Mouse (Mus musculus) myocyte (in vitro differentiated cells): ENCODE results near the gene Tmem8b. TPM values are rescaled to one million over a fixed set of nuclear protein-coding genes. Genes with fewer than 3 reads are reported as not detected.

Experiments used
- H3K27me3 ChIP-seq: one replicate; pipeline ENCODE4 v1.6.1; 2011; ENCODE audit not compliant: control insufficient read depth, insufficient read depth, insufficient read length
- H3K36me3 ChIP-seq: one replicate; pipeline ENCODE4 v1.6.1; 2011; ENCODE audit not compliant: control insufficient read depth, insufficient read depth
- H3K4me2 ChIP-seq: one replicate; pipeline ENCODE4 v1.6.1; 2011; ENCODE audit warnings: low read depth, control low read depth
- H3K4me3 ChIP-seq: one replicate; pipeline ENCODE4 v1.5.1; 2011; ENCODE audit warnings: mild to moderate bottlenecking, control low read depth, moderate library complexity
- H3K79me2 ChIP-seq: one replicate; pipeline ENCODE4 v1.6.1; 2011; ENCODE audit not compliant: control insufficient read depth, insufficient read depth
- H3ac ChIP-seq: one replicate; pipeline ENCODE4 v1.6.1; 2011; ENCODE audit not compliant: control insufficient read depth, insufficient read length
- CEBPB ChIP-seq: IDR thresholded peaks from 2 replicates; pipeline ENCODE4 v1.6.1; 2011; ENCODE audit warnings: mild to moderate bottlenecking, moderate library complexity; ENCODE audit not compliant: poor library complexity, insufficient read depth, severe bottlenecking
- E2F4 ChIP-seq: IDR thresholded peaks from one replicate; pipeline ENCODE4 v1.6.1; 2011; ENCODE audit warnings: mild to moderate bottlenecking, control low read depth, moderate library complexity; ENCODE audit not compliant: insufficient read depth
- MAX ChIP-seq: IDR thresholded peaks from one replicate; pipeline ENCODE4 v1.6.1; 2011; ENCODE audit warnings: low read depth, mild to moderate bottlenecking, control low read depth
- MYOD1 ChIP-seq, 3 experiments: IDR thresholded peaks; one replicate each; pipeline ENCODE4 v1.6.1; 2011; ENCODE audit warnings: control low read depth in 2 of 3, low read depth in 2 of 3, mild to moderate bottlenecking in 2 of 3, moderate library complexity in 1 of 3; ENCODE audit not compliant: insufficient read length in 2 of 3, control insufficient read depth in 1 of 3
- MYOG ChIP-seq, 3 experiments: IDR thresholded peaks; one replicate each; pipeline ENCODE4 v1.6.1; 2011; ENCODE audit warnings: control low read depth in 2 of 3, low read depth in 2 of 3, mild to moderate bottlenecking in 2 of 3; ENCODE audit not compliant: insufficient read length in 2 of 3, control insufficient read depth in 1 of 3, insufficient read depth in 1 of 3
- POLR2A ChIP-seq: IDR thresholded peaks from one replicate; pipeline ENCODE4 v1.6.1; 2011; ENCODE audit warnings: low read depth, mild to moderate bottlenecking, control low read depth, moderate library complexity; ENCODE audit not compliant: insufficient read length
- POLR2AphosphoS2 ChIP-seq: IDR thresholded peaks from one replicate; pipeline ENCODE4 v1.6.1; 2011; ENCODE audit warnings: low read depth, control low read depth; ENCODE audit not compliant: insufficient read length
- REST ChIP-seq: IDR thresholded peaks from one replicate; pipeline ENCODE4 v1.6.1; 2011; ENCODE audit warnings: mild to moderate bottlenecking, control low read depth, moderate library complexity; ENCODE audit not compliant: insufficient read depth, insufficient read length
- SRF ChIP-seq: IDR thresholded peaks from one replicate; pipeline ENCODE4 v1.6.1; 2011; ENCODE audit warnings: low read depth; ENCODE audit not compliant: control insufficient read depth, insufficient read length
- TCF12 ChIP-seq: IDR thresholded peaks from one replicate; pipeline ENCODE4 v1.6.1; 2011; ENCODE audit warnings: mild to moderate bottlenecking, control low read depth; ENCODE audit not compliant: poor library complexity, insufficient read depth, severe bottlenecking
- TCF3 ChIP-seq: IDR thresholded peaks from one replicate; pipeline ENCODE4 v1.6.1; 2011; ENCODE audit warnings: low read depth, control low read depth; ENCODE audit not compliant: insufficient read length
- USF1 ChIP-seq: IDR thresholded peaks from one replicate; pipeline ENCODE4 v1.6.1; 2011; ENCODE audit warnings: low read depth, mild to moderate bottlenecking, control low read depth, moderate library complexity
- polyA plus RNA-seq: library from polyadenylated mRNA; unstranded; fragments of >200 nt; fragmentation: generic; extraction: Trizol; gene quantifications from one replicate; pipeline ENCODE4 v1.2.1, GENCODE M21; 2012; ENCODE audit warnings: missing spikeins

Gene Tmem8b
- polyA plus RNA-seq = 1.7 TPM

- Histone ChIP-seq H3K36me3 (no peaks in the 10 kb centered on the region), H3K27me3 (peaks cover 34% of the 10 kb centered on the region), H3K4me2 (peak within 1 kb of the TSS; percentile 78), H3K4me3 (peak within 1 kb of the TSS; percentile 10), H3ac (peak within 1 kb of the TSS; percentile 52), H3K79me2 (no peaks in the 10 kb centered on the region)
- TF ChIP-seq TCF3 = no peak
- TF ChIP-seq E2F4 = no peak
- no peak for TF ChIP-seq CEBPB
- no peak for TF ChIP-seq SRF
- TF ChIP-seq USF1 = no peak
- peak; percentile 68 for TF ChIP-seq POLR2A
- no peak for TF ChIP-seq TCF12
- no peak for TF ChIP-seq MAX
- TF ChIP-seq REST = no peak
- TF ChIP-seq MYOD1 (IDR thresholded peaks at IDR 0.05; ENCODE audit: control insufficient read depth in 1 of 3, insufficient read length in 2 of 3, low read depth in 2 of 3) = no peak
- TF ChIP-seq MYOG (IDR thresholded peaks at IDR 0.05; ENCODE audit: control insufficient read depth in 1 of 3, insufficient read depth in 1 of 3, insufficient read length in 2 of 3, low read depth in 2 of 3) = no peak
- TF ChIP-seq POLR2AphosphoS2 = peak; percentile 54
Observed at GRCm38 (mm10) chr4:43668782-43669427, at the start of gene Tmem8b, which contains the start of gene Fam221b. TSS of gene Tmem8b (plus strand) at chr4:43668971. TSS of gene Fam221b (minus strand) at chr4:43669145.

GRCm38 (mm10) chr4:43620146-43620778 is 48.5 kb upstream of the Tmem8b start:
- Histone ChIP-seq H3K4me3 (no peak overlapping the region), H3ac (no peak overlapping the region), H3K27me3 (no peaks in the 10 kb centered on the region), H3K79me2 (no peaks in the 10 kb centered on the region), H3K36me3 (no peaks in the 10 kb centered on the region), H3K4me2 (no peak overlapping the region)
- TF ChIP-seq TCF12 (no peak), CEBPB (no peak)

- Histone ChIP-seq H3K4me3 (no peak overlapping the region), H3K36me3 (no peaks in the 10 kb centered on the region), H3K4me2 (no peak overlapping the region), H3K79me2 (no peaks in the 10 kb centered on the region), H3ac (no peak overlapping the region), H3K27me3 (no peaks in the 10 kb centered on the region)
- TF ChIP-seq TCF3 = no peak
- TF ChIP-seq E2F4 = no peak
- TF ChIP-seq MYOD1 (IDR thresholded peaks at IDR 0.05; ENCODE audit: control insufficient read depth in 1 of 3, insufficient read length in 2 of 3, low read depth in 2 of 3) = no peak
Observed at GRCm38 (mm10) chr4:43629106-43629817, 39.5 kb upstream of the Tmem8b start.

- H3K4me2 ChIP-seq = peak overlapping the region; percentile 55
Observed at GRCm38 (mm10) chr4:43630030-43630581, 38.7 kb upstream of the Tmem8b start.

More at GRCm38 (mm10) chr4:43630030-43630581, 38.7 kb upstream of the Tmem8b start:
- no peak for TF ChIP-seq E2F4
- no peak for TF ChIP-seq SRF
- no peak for TF ChIP-seq TCF3
- no peak for TF ChIP-seq MYOG (IDR thresholded peaks at IDR 0.05; ENCODE audit: control insufficient read depth in 1 of 3, insufficient read depth in 1 of 3, insufficient read length in 2 of 3, low read depth in 2 of 3)
- no peak for TF ChIP-seq CEBPB
- TF ChIP-seq MAX = no peak
- no peak for TF ChIP-seq TCF12
- no peak for TF ChIP-seq MYOD1 (IDR thresholded peaks at IDR 0.05; ENCODE audit: control insufficient read depth in 1 of 3, insufficient read length in 2 of 3, low read depth in 2 of 3)
- no peak for TF ChIP-seq POLR2AphosphoS2
- TF ChIP-seq USF1 = no peak
- H3K36me3 ChIP-seq = no peaks in the 10 kb centered on the region
- no peak overlapping the region for H3ac ChIP-seq
- no peaks in the 10 kb centered on the region for H3K79me2 ChIP-seq
- no peak overlapping the region for H3K4me3 ChIP-seq
- H3K27me3 ChIP-seq = no peaks in the 10 kb centered on the region
